Comparison of ENCODE assay signal across 17 mouse cellular contexts in the genomic region with DNA sequence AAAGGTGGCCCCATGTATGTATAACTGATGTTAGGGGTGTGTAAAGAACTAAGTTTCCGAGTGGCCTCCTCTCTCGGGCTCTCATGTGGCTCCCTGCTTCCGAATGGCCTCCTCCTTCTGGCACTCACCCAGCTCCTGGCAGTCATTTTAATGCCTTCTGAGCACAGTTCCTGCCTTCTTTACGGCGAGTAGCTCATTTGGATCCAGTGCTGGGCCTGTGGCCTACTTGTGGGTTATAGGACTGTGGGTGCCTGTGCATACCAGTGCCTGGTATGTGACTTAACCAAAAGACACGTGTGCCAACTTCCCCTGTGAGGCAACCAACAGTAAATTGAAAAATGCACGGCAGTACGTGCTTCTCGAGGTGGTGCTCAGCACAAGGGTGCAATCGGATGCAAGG. TPM values are rescaled to one million over a fixed set of nuclear protein-coding genes. Genes with fewer than 3 reads are reported as not detected.
A peak's percentile ranks its signal among the peaks of the same experiment; 100 is the strongest.
DNase-seq lines count a peak whose midpoint lies in the region; ATAC-seq and TF ChIP-seq lines count a peak whose summit lies in the region.
"Had no signal": no experiment of that assay in that cellular context is flagged by ENCODE, and none has a peak within 500 bp of the region (broad histone marks: within the 10 kb centered on the region; RNA-seq: fewer than 3 reads in every experiment).

No protein-coding gene starts in this region.

- H3K9me3 ChIP-seq in kidney, embryonic 16.5 days (ENCODE audit: low read length), result peaks cover 9% of the 10 kb centered on the region
- H3K9me3 ChIP-seq: forebrain, embryonic 15.5 days; stomach, embryonic 15.5 days had no signal

- peak; percentile 57 for ATAC-seq in common myeloid progenitor, adult 5-6 weeks (replicated peaks; ENCODE audit: low read depth, poor library complexity, severe bottlenecking)
- peak; percentile 42; the same call in 1 of the 2 replicates for ATAC-seq in neutrophil, adult 5-6 weeks (ENCODE audit: extremely low read depth, insufficient number of reproducible peaks, low FRiP score, poor library complexity, severe bottlenecking)
- ATAC-seq in kidney, embryonic 16.5 days (ENCODE audit: low FRiP score, low TSS enrichment), result no peak
- ATAC-seq: CD4-positive, CD25-positive, alpha-beta regulatory T cell, adult 4 months; forebrain, embryonic 15.5 days had no signal

- no peaks in the 10 kb centered on the region for H3K27me3 ChIP-seq in kidney, embryonic 16.5 days (ENCODE audit: insufficient read depth, low read length)
- H3K27me3 ChIP-seq: forebrain, embryonic 15.5 days; neural tube, embryonic 12.5 days; stomach, embryonic 15.5 days had no signal

- no peak overlapping the region for H3K4me2 ChIP-seq in kidney, embryonic 16.5 days (replicated peaks; ENCODE audit: low read depth, low read length)
- H3K4me2 ChIP-seq: forebrain, embryonic 15.5 days; heart, embryonic 11.5 days; neural tube, embryonic 12.5 days; stomach, embryonic 15.5 days had no signal

- H3K9ac ChIP-seq in kidney, embryonic 16.5 days (replicated peaks; ENCODE audit: low read length), result no peak overlapping the region
- H3K9ac ChIP-seq: forebrain, embryonic 15.5 days; neural tube, embryonic 12.5 days; stomach, embryonic 15.5 days had no signal

- H3K27ac ChIP-seq in kidney, embryonic 16.5 days (ENCODE audit: low read length), result no peak overlapping the region
- H3K27ac ChIP-seq: forebrain, embryonic 15.5 days; layer of hippocampus, adult 2 months; left cerebral cortex, adult 2 months; neural tube, embryonic 12.5 days; stomach, embryonic 15.5 days had no signal

- peak; percentile 73 for DNase-seq in cerebellum, adult 9-11 months
- DNase-seq in cerebellum, adult 11 months, result no peak
- peak; percentile 45 for DNase-seq in lung, postnatal 10 days
- DNase-seq in lung, adult 2 months, result no peak
- DNase-seq in retina, postnatal 1 day, result no peak
- DNase-seq: kidney, adult 9 months; thymus, postnatal 14 days had no signal

- TF ChIP-seq POLR2A in lung, adult 2 months (IDR thresholded peaks at IDR 0.05; ENCODE audit: borderline replicate concordance, extremely low read depth, low read depth, low read length), result no peak

- no peak for TF ChIP-seq CTCF in lung, adult 2 months (IDR thresholded peaks at IDR 0.05; ENCODE audit: insufficient read depth, low read length)

- H3K36me3 ChIP-seq in kidney, embryonic 16.5 days (ENCODE audit: insufficient read depth, low read length), result peaks cover 15% of the 10 kb centered on the region

- H3K4me3 ChIP-seq in lung, adult 2 months (replicated peaks; ENCODE audit: extremely low read depth, low read depth, low read length), result no peak overlapping the region
- H3K4me3 ChIP-seq in kidney, embryonic 16.5 days (ENCODE audit: low read length), result no peak overlapping the region
- H3K4me3 ChIP-seq: forebrain, embryonic 15.5 days; layer of hippocampus, adult 2 months; left cerebral cortex, adult 2 months; neural tube, embryonic 12.5 days; stomach, embryonic 15.5 days had no signal

- 71% methylated on average over 10 of the region's 10 CpGs for WGBS in lung, adult 2 months
- WGBS in kidney, embryonic 16.5 days, result 87% methylated on average over 10 of the region's 10 CpGs

- peaks cover 13% of the 10 kb centered on the region for H3K4me1 ChIP-seq in lung, adult 2 months (ENCODE audit: control insufficient read depth, insufficient read depth, low read length)
- H3K4me1 ChIP-seq in kidney, embryonic 16.5 days (ENCODE audit: insufficient read depth, low read length), result peaks cover 20% of the 10 kb centered on the region

RNA-seq across cellular contexts. Expression of a gene that starts 50.7 kb away (rescaled TPM):
- polyA plus RNA-seq in lung, adult 2 months (2012; rRNA removed), result 15.0 and 16.1 TPM in 2 replicates
- 25.8 and 41.8 TPM in 2 replicates for total RNA-seq in common myeloid progenitor, adult 5-6 weeks (2017)
- total RNA-seq in neutrophil, adult 5-6 weeks (2017), result 31.0 and 31.3 TPM in 2 replicates
- polyA plus RNA-seq in kidney, embryonic 16.5 days (2015; fragmentation: Nextera tagmentation; extraction: Ambion mirVana), result 22.1 and 24.8 TPM in 2 replicates

Comparison
In these comparisons a context has a peak if more than half of its experiments do, and no peak if none do; other contexts are left out.
1. DNase-seq: peak in cerebellum, adult 9-11 months (single experiment) and lung, postnatal 10 days (single experiment); none in cerebellum, adult 11 months (single experiment), lung, adult 2 months (single experiment) and retina, postnatal 1 day (single experiment).